Mouse (Mus musculus): ENCODE measurements around the gene Prkn. TPM values are rescaled to one million over a fixed set of nuclear protein-coding genes. Genes with fewer than 3 reads are reported as not detected.

Gene Prkn
- polyA plus RNA-seq, 1 experiment from 2014 or later: 0.96 TPM

DNA sequence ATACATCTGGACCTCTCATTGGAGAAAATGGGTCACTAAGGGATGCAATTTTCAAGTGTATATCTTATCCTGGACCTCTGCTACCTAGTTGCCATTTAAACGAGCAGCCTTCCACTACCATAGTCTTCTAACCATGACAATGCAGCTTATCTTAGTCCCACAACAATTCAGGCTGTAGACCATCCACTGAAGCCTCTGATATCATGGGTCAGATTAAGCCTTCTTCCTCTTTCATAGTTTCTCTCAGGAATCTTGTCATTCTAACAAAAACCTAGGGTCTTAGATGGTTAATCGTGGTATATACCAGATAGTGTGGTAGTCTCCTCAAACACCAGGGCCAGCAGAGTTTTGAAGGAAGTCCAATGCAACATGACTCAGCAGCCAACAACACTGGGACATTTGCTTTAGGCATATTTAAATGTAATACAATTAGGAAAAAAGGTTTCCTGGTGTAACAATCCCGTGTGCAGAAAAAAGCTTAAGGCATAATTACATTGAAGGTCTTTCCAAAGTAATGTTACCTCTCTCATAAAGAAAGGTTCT is 61.6 kb downstream of the Prkn start:
- 82% methylated on average over 3 of the region's 3 CpGs for whole genome bisulfite sequencing
- Histone ChIP-seq H3K9ac (ENCODE audit: low read depth, low read length) (no peak overlapping the region), H3K9me3 (ENCODE audit: control insufficient read depth) (no peaks in the 10 kb centered on the region), H3K27me3 (replicated peaks; ENCODE audit: control insufficient read depth, insufficient read depth, low read length) (no peaks in the 10 kb centered on the region), H3K4me3 (ENCODE audit: low read depth, low read length) (no peak overlapping the region), H3K4me2 (replicated peaks; ENCODE audit: low read depth) (no peak overlapping the region), H3K4me1 (replicated peaks; ENCODE audit: control insufficient read depth, insufficient read depth, low read length) (no peaks in the 10 kb centered on the region), H3K27ac (ENCODE audit: low read depth, low read length) (no peak overlapping the region), H3K36me3 (ENCODE audit: control insufficient read depth, insufficient read depth) (no peaks in the 10 kb centered on the region)
- no peak for TF ChIP-seq CTCF (IDR thresholded peaks at IDR 0.05; ENCODE audit: low read depth)
- ATAC-seq: no peak

GRCm38 (mm10) chr17:10936698-10937097 is 96.5 kb downstream of the Prkn start:
- H3K27ac ChIP-seq (ENCODE audit: low read depth, low read length): no peak overlapping the region
- TF ChIP-seq CTCF (IDR thresholded peaks at IDR 0.05; ENCODE audit: low read depth): no peak
- no peak overlapping the region for H3K9ac ChIP-seq (ENCODE audit: low read depth, low read length)
- H3K4me1 ChIP-seq (replicated peaks; ENCODE audit: control insufficient read depth, insufficient read depth, low read length): no peaks in the 10 kb centered on the region
- H3K36me3 ChIP-seq (ENCODE audit: control insufficient read depth, insufficient read depth): no peaks in the 10 kb centered on the region
- H3K9me3 ChIP-seq (ENCODE audit: control insufficient read depth): no peaks in the 10 kb centered on the region
- H3K27me3 ChIP-seq (replicated peaks; ENCODE audit: control insufficient read depth, insufficient read depth, low read length): no peaks in the 10 kb centered on the region
- no peak overlapping the region for H3K4me3 ChIP-seq (ENCODE audit: low read depth, low read length)
- ATAC-seq: no peak
- no peak overlapping the region for H3K4me2 ChIP-seq (replicated peaks; ENCODE audit: low read depth)

DNA sequence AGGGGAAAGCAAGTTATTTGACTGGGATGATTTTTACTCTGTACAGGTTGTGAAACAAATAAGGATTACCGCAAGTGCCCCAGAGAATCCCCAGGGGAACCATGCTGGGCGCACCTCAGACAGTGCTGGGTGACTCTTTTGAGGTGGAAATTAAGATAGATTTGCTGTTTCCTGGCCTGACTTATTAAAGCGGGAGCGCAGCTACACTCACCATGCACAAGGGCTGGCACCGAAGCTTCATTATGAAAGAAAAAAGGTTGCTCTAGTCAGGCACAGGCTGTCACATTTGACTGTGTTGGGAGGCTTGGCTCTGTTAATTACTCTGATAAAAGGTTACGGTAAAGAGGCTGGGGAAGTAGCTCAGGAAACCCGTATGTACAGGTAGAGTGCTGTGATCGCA is 97.7 kb downstream of the Prkn start:
- no peak for ATAC-seq
- H3K9ac ChIP-seq (ENCODE audit: low read depth, low read length): no peak overlapping the region
- H3K9me3 ChIP-seq (ENCODE audit: control insufficient read depth): no peaks in the 10 kb centered on the region
- TF ChIP-seq CTCF (IDR thresholded peaks at IDR 0.05; ENCODE audit: low read depth): no peak
- no peak overlapping the region for H3K4me2 ChIP-seq (replicated peaks; ENCODE audit: low read depth)
- no peaks in the 10 kb centered on the region for H3K27me3 ChIP-seq (replicated peaks; ENCODE audit: control insufficient read depth, insufficient read depth, low read length)
- H3K36me3 ChIP-seq (ENCODE audit: control insufficient read depth, insufficient read depth): no peaks in the 10 kb centered on the region
- no peaks in the 10 kb centered on the region for H3K4me1 ChIP-seq (replicated peaks; ENCODE audit: control insufficient read depth, insufficient read depth, low read length)
- no peak overlapping the region for H3K27ac ChIP-seq (ENCODE audit: low read depth, low read length)
- no peak overlapping the region for H3K4me3 ChIP-seq (ENCODE audit: low read depth, low read length)
- 62% methylated on average over 8 of the region's 8 CpGs for WGBS

DNA sequence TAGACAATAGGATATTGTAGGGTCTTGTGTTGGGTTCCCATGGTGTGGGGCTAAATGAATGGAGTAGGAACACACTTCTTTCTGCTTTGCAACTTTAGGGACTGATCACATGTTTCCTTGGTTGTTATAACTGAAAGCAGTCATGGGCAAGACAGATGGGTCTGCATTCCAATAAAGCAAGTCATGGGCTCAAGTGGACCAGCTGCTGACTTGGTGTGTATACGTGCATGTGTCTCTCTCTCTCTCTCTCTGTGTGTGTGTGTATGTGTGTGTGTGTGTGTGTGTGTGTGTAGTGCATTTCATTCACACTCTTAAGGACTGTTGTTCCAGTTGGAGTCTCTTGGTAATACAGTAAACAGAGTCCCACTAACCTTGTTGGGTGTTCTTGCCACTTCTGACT is 98.6 kb downstream of the Prkn start:
- Histone ChIP-seq H3K9ac (ENCODE audit: low read depth, low read length) (no peak overlapping the region), H3K4me3 (ENCODE audit: low read depth, low read length) (no peak overlapping the region), H3K4me2 (replicated peaks; ENCODE audit: low read depth) (no peak overlapping the region), H3K36me3 (ENCODE audit: control insufficient read depth, insufficient read depth) (no peaks in the 10 kb centered on the region), H3K4me1 (replicated peaks; ENCODE audit: control insufficient read depth, insufficient read depth, low read length) (no peaks in the 10 kb centered on the region), H3K27ac (ENCODE audit: low read depth, low read length) (no peak overlapping the region), H3K9me3 (ENCODE audit: control insufficient read depth) (no peaks in the 10 kb centered on the region), H3K27me3 (replicated peaks; ENCODE audit: control insufficient read depth, insufficient read depth, low read length) (no peaks in the 10 kb centered on the region)
- no peak for ATAC-seq
- 65% methylated on average over 1 of the region's 1 CpGs for WGBS
- no peak for TF ChIP-seq CTCF (IDR thresholded peaks at IDR 0.05; ENCODE audit: low read depth)

DNA sequence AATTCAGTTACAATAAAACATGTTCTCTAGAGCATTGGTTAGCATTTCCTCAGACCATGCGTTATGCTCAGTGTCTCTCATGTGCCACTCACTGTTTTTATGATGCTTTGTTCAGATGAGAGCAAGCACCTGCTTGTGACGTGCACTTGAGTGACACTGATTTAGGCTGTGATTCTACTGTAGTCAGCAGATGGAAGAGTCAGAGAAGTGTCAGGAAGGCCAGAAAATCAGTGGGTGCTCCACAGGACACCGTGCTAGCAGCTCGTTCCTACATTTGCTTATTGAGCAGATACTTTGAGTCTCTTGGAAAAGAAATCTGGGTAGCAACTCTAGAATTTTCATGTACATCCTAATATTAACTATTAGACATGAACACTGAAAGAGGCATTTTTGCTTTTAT is 106.4 kb downstream of the Prkn start:
- Histone ChIP-seq H3K27me3 (replicated peaks; ENCODE audit: control insufficient read depth, insufficient read depth, low read length) (no peaks in the 10 kb centered on the region), H3K9ac (ENCODE audit: low read depth, low read length) (no peak overlapping the region), H3K9me3 (ENCODE audit: control insufficient read depth) (no peaks in the 10 kb centered on the region), H3K4me1 (replicated peaks; ENCODE audit: control insufficient read depth, insufficient read depth, low read length) (no peaks in the 10 kb centered on the region), H3K4me2 (replicated peaks; ENCODE audit: low read depth) (no peak overlapping the region), H3K36me3 (ENCODE audit: control insufficient read depth, insufficient read depth) (no peaks in the 10 kb centered on the region), H3K4me3 (ENCODE audit: low read depth, low read length) (no peak overlapping the region), H3K27ac (ENCODE audit: low read depth, low read length) (no peak overlapping the region)
- 80% methylated on average over 4 of the region's 4 CpGs for WGBS
- TF ChIP-seq CTCF (IDR thresholded peaks at IDR 0.05; ENCODE audit: low read depth): no peak
- ATAC-seq: no peak

GRCm38 (mm10) chr17:10947614-10948013 is 107.4 kb downstream of the Prkn start:
- H3K4me2 ChIP-seq (replicated peaks; ENCODE audit: low read depth): no peak overlapping the region
- no peaks in the 10 kb centered on the region for H3K9me3 ChIP-seq (ENCODE audit: control insufficient read depth)
- TF ChIP-seq CTCF (IDR thresholded peaks at IDR 0.05; ENCODE audit: low read depth): no peak
- H3K4me3 ChIP-seq (ENCODE audit: low read depth, low read length): no peak overlapping the region
- no peaks in the 10 kb centered on the region for H3K36me3 ChIP-seq (ENCODE audit: control insufficient read depth, insufficient read depth)
- H3K4me1 ChIP-seq (replicated peaks; ENCODE audit: control insufficient read depth, insufficient read depth, low read length): no peaks in the 10 kb centered on the region
- no peak overlapping the region for H3K9ac ChIP-seq (ENCODE audit: low read depth, low read length)
- H3K27me3 ChIP-seq (replicated peaks; ENCODE audit: control insufficient read depth, insufficient read depth, low read length): no peaks in the 10 kb centered on the region
- 66% methylated on average over 2 of the region's 2 CpGs for WGBS
- no peak for ATAC-seq
- H3K27ac ChIP-seq (ENCODE audit: low read depth, low read length): no peak overlapping the region
